Mouse (Mus musculus): ENCODE measurements around the gene Kif18b.
A peak's percentile ranks its signal among the peaks of the same experiment; 100 is the strongest.

DNA sequence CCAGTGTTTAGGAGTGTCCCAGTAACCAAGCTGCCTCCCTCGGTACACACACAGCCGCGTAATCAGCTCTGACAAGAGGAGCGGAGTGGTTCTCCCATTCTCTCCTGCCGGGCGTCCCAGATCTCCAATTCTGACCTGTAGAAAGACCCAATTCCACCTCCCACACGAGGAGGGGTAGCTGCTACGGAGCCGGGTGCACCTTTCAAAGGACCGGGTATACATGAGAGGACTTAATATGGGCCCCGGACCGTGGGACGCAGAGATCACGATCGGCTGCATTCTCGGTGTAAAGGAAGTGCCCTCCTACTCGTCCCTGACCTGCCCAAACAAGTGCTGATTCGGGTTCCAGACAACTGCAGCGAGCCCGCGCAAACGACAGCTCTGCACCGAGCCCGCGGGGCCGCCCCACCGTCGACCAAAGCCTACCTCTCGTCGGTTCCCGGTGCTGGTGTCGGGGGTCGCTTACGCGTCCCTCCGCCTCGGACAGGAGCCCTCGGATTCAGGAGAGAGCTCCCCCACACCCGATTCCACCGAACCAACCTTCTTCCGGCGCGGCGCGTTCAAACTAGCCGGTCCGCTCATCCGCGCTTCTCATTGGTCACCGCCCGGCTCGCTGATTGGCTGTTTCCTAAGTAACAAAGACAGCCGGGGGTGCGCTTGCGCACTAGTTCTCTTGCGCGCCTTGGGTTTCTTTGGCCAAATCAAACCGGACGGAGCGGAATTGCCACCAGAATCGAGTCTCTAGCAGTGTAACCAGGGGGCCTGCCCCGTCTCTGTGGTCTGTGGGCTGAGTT lies at the start of gene Kif18b:
- peak; percentile 6; the same call in 1 of the 2 replicates for TF ChIP-seq CTCF (IDR thresholded peaks at IDR 0.05; ENCODE audit: extremely low read depth, insufficient read length, insufficient replicate concordance, low read depth, low read length)
- TF ChIP-seq POLR2A (IDR thresholded peaks at IDR 0.05; ENCODE audit: low read depth, low read length): no peak; the same call in 1 of the 2 replicates
